Mouse (Mus musculus) small intestine, adult 2 months (tissue): ENCODE measurements around the gene Ugp2.
A peak's percentile ranks its signal among the peaks of the same experiment; 100 is the strongest.

Source experiments
- CTCF ChIP-seq: fragments of 200-500 bp; IDR thresholded peaks from 2 replicates; pipeline ENCODE4 v1.5.1; 2012; ENCODE audit warnings: low read depth, mild to moderate bottlenecking, control low read depth, inconsistent platforms, low read length, moderate library complexity, mixed read lengths; ENCODE audit not compliant: insufficient replicate concordance, insufficient read length; ENCODE audit errors: extremely low read depth
- POLR2A ChIP-seq: fragments of 200-500 bp; IDR thresholded peaks from 2 replicates; pipeline ENCODE4 v1.6.1; 2012; ENCODE audit warnings: low read depth, mild to moderate bottlenecking, control low read depth, inconsistent platforms, low read length, moderate library complexity

DNA sequence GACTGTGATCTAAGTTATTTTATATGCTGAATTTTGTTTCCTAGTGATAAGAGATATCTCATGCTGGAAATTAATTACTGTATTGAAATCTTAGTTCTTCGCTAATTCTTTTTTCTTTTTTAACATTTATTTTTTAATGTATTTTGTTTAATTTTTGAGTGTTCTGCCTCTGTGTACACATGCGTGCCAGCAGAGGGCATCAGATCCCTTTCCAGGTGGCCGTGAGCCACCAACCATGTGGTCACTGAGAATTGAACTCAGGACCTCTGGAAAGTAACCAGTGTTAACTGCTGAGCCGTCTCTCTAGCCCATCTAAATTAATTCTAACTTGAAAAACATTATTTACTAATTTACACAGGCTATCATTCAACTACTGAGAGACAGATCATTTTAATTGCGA is 62.9 kb downstream of the Ugp2 start:
- no peak for TF ChIP-seq POLR2A
- peak; percentile 71; the same call in 1 of the 2 replicates for TF ChIP-seq CTCF
